Mouse (Mus musculus) liver, postnatal 0 days (tissue): Measurements from ENCODE around the gene Ndc1. TPM values are rescaled to one million over a fixed set of nuclear protein-coding genes. Genes with fewer than 3 reads are reported as not detected.

Source experiments
- ATAC-seq: fragments of 200-750 bp; cut with Nextera tagmentation; 2 replicates; pipeline ENCODE4 v1.8.0; 2017; ENCODE audit warnings: mild to moderate bottlenecking, moderate library complexity
- DNase-seq: peaks from one replicate; pipeline ENCODE4 v3.0.0-alpha.2; 2016
- H3K27ac ChIP-seq: fragments of 300-500 bp; sonication (generic); 2 replicates; pipeline ENCODE4 v1.5.1; 2014; ENCODE audit warnings: antibody characterized with exemption, moderate library complexity, mild to moderate bottlenecking, low read depth
- H3K27me3 ChIP-seq: fragments of 300-500 bp; sonication (generic); 2 replicates; pipeline ENCODE4 v1.6.1; 2014; ENCODE audit warnings: low read length, control low read depth, mixed read lengths; ENCODE audit not compliant: insufficient read depth
- H3K36me3 ChIP-seq: fragments of 300-500 bp; sonication (generic); replicated peaks from 2 replicates; pipeline ENCODE4 v1.6.1; 2014; ENCODE audit warnings: mild to moderate bottlenecking, control low read depth, low read length, moderate library complexity, mixed read lengths; ENCODE audit not compliant: insufficient read depth
- H3K4me1 ChIP-seq: fragments of 300-500 bp; sonication (generic); 2 replicates; pipeline ENCODE4 v1.6.1; 2014; ENCODE audit warnings: antibody characterized with exemption, mild to moderate bottlenecking, control low read depth; ENCODE audit not compliant: insufficient read depth
- H3K4me2 ChIP-seq: fragments of 300-500 bp; sonication (generic); 2 replicates; pipeline ENCODE4 v1.6.1; 2014; ENCODE audit warnings: low read depth, mild to moderate bottlenecking, low read length, moderate library complexity, mixed read lengths
- H3K4me3 ChIP-seq: fragments of 300-500 bp; sonication (generic); 2 replicates; pipeline ENCODE4 v1.5.1; 2014; ENCODE audit warnings: low read depth, low read length
- H3K9ac ChIP-seq: fragments of 300-500 bp; sonication (generic); replicated peaks from 2 replicates; pipeline ENCODE4 v1.6.1; 2014; ENCODE audit warnings: mild to moderate bottlenecking, moderate library complexity
- H3K9me3 ChIP-seq: fragments of 300-500 bp; sonication (generic); 2 replicates; pipeline ENCODE4 v1.6.1; 2016; ENCODE audit warnings: mild to moderate bottlenecking, control low read depth, low read length, mixed read lengths
- CTCF ChIP-seq: sonication (generic); IDR thresholded peaks from 2 replicates; pipeline ENCODE4 v1.5.1; 2016; ENCODE audit warnings: antibody characterized with exemption, low read depth
- EP300 ChIP-seq: IDR thresholded peaks from 2 replicates; pipeline ENCODE4 v1.6.1; 2016; ENCODE audit warnings: antibody characterized with exemption, low read depth, mild to moderate bottlenecking
- WGBS: fragments of 180-500 bp; shearing (Covaris S2); extraction: QIAGEN DNeasy Blood & Tissue Kit; methylation state at CpG from one replicate; pipeline ENCODE4 v1.1.7; 2014; ENCODE audit not compliant: insufficient replicate concordance; 5-methylcytosine and 5-hydroxymethylcytosine counted together
- microRNA-seq: library from miRNA; unstranded; fragments of <30 nt; microRNA quantifications from one replicate; pipeline ENCODE4, GENCODE M21; 2016
- polyA plus RNA-seq: library from polyadenylated mRNA; unstranded; fragments of >200 nt; fragmentation: Nextera tagmentation; extraction: Ambion mirVana; gene quantifications from 2 replicates; pipeline ENCODE4 v1.2.1, GENCODE M21; 2015

The Ndc1 gene
- polyA plus RNA-seq, 1 experiment from 2014 or later = 8.9 TPM

- Histone ChIP-seq H3K4me3 (no peak overlapping the region), H3K9me3 (no peaks in the 10 kb centered on the region), H3K4me1 (no peaks in the 10 kb centered on the region), H3K36me3 (no peaks in the 10 kb centered on the region), H3K27me3 (no peaks in the 10 kb centered on the region), H3K27ac (no peak overlapping the region), H3K4me2 (no peak overlapping the region), H3K9ac (no peak overlapping the region)
- TF ChIP-seq CTCF = no peak
- TF ChIP-seq EP300 = no peak
- 77% methylated on average over 18 of the region's 18 CpGs for WGBS
- ATAC-seq (no peak), DNase-seq (no peak)
These were observed 84.9 kb downstream of the Ndc1 start for GRCm38 (mm10) chr4:107452266-107453015.

GRCm38 (mm10) chr4:107453141-107453984 lies 85.8 kb downstream of the Ndc1 start:
- DNase-seq (peak; percentile 88), ATAC-seq (peak; percentile 53)
- TF ChIP-seq CTCF (peak; percentile 93), EP300 (no peak)
- WGBS = 62% methylated on average over 16 of the region's 16 CpGs
- no peaks in the 10 kb centered on the region for H3K9me3 ChIP-seq
- H3K4me2 ChIP-seq = no peak overlapping the region
- no peak overlapping the region for H3K27ac ChIP-seq
- no peaks in the 10 kb centered on the region for H3K36me3 ChIP-seq
- no peak overlapping the region for H3K9ac ChIP-seq
- no peak overlapping the region for H3K4me3 ChIP-seq
- peaks cover 6% of the 10 kb centered on the region for H3K4me1 ChIP-seq
- no peaks in the 10 kb centered on the region for H3K27me3 ChIP-seq

GRCm38 (mm10) chr4:107457602-107458001 lies 90.0 kb downstream of the Ndc1 start:
- peak; percentile 31 for DNase-seq
- Histone ChIP-seq H3K9ac (peak overlapping the region; percentile 23; the same call in 1 of the 2 replicates), H3K27me3 (no peaks in the 10 kb centered on the region), H3K4me3 (no peak overlapping the region), H3K36me3 (no peaks in the 10 kb centered on the region), H3K4me1 (peaks cover 6% of the 10 kb centered on the region), H3K27ac (no peak overlapping the region), H3K9me3 (no peaks in the 10 kb centered on the region), H3K4me2 (peak overlapping the region; percentile 35; the same call in 1 of the 2 replicates)
- TF ChIP-seq EP300 (no peak), CTCF (no peak)
- 42% methylated on average over 12 of the region's 12 CpGs for WGBS
- no peak for ATAC-seq

- peak; percentile 29 for DNase-seq
- Histone ChIP-seq H3K4me1 (peaks cover 6% of the 10 kb centered on the region), H3K27ac (peak overlapping the region; percentile 48; the same call in 1 of the 2 replicates), H3K4me3 (no peak overlapping the region), H3K27me3 (no peaks in the 10 kb centered on the region), H3K9ac (no peak overlapping the region), H3K36me3 (no peaks in the 10 kb centered on the region), H3K9me3 (no peaks in the 10 kb centered on the region), H3K4me2 (peak overlapping the region; percentile 22; the same call in 1 of the 2 replicates)
- WGBS = 57% methylated on average over 17 of the region's 17 CpGs
- ATAC-seq = peak; percentile 96
- TF ChIP-seq EP300 = peak; percentile 89
- no peak for TF ChIP-seq CTCF
These were observed 91.3 kb downstream of the Ndc1 start for GRCm38 (mm10) chr4:107458907-107459306.

- WGBS = 84% methylated on average over 2 of the region's 2 CpGs
- DNase-seq (no peak), ATAC-seq (peak; percentile 18; the same call in 1 of the 2 replicates)
- no peak overlapping the region for H3K4me2 ChIP-seq
- TF ChIP-seq EP300 = no peak
- no peak for TF ChIP-seq CTCF
- no peak overlapping the region for H3K4me3 ChIP-seq
- H3K9ac ChIP-seq = no peak overlapping the region
- peaks cover 6% of the 10 kb centered on the region for H3K4me1 ChIP-seq
- no peak overlapping the region for H3K27ac ChIP-seq
- H3K36me3 ChIP-seq = no peaks in the 10 kb centered on the region
- H3K27me3 ChIP-seq = no peaks in the 10 kb centered on the region
- no peaks in the 10 kb centered on the region for H3K9me3 ChIP-seq
These were observed 91.9 kb downstream of the Ndc1 start for GRCm38 (mm10) chr4:107459461-107459860.

- no peaks in the 10 kb centered on the region for H3K9me3 ChIP-seq
- WGBS = 82% methylated on average over 11 of the region's 11 CpGs
- no peaks in the 10 kb centered on the region for H3K27me3 ChIP-seq
- H3K4me1 ChIP-seq = peaks cover 6% of the 10 kb centered on the region
- TF ChIP-seq EP300 = no peak
- TF ChIP-seq CTCF = no peak
- no peak for DNase-seq
- no peak overlapping the region for H3K4me2 ChIP-seq
- no peak overlapping the region for H3K4me3 ChIP-seq
- no peak overlapping the region for H3K9ac ChIP-seq
- H3K36me3 ChIP-seq = no peaks in the 10 kb centered on the region
- ATAC-seq = no peak
- H3K27ac ChIP-seq = no peak overlapping the region
These were observed 92.9 kb downstream of the Ndc1 start for GRCm38 (mm10) chr4:107460468-107460867.

Small RNA genes within 50 kb of the gene (microRNA-seq; reads per million reads assigned to microRNA genes)
- gene Gm24804 = not detected

Other genes with a start within 250 kb of the Ndc1 start
- 282 and 296 TPM in 2 replicates for gene Tmem59, start 189.4 kb upstream of the Ndc1 start, polyA plus RNA-seq
- gene Tceanc2, start 188.7 kb upstream of the Ndc1 start, polyA plus RNA-seq = 12.7 TPM in 2 replicates
- not detected in 2 replicates for gene Ldlrad1, start 158.6 kb upstream of the Ndc1 start, polyA plus RNA-seq
- 15.0 and 15.9 TPM in 2 replicates for gene Lrrc42, start 114.3 kb upstream of the Ndc1 start, polyA plus RNA-seq
- 17.4 and 18.1 TPM in 2 replicates for gene Hspb11, start 114.2 kb upstream of the Ndc1 start, polyA plus RNA-seq
- 6.0 and 10.3 TPM in 2 replicates for gene Dio1, start 60.6 kb upstream of the Ndc1 start, polyA plus RNA-seq
- 35.8 and 35.9 TPM in 2 replicates for gene Yipf1, start 53.4 kb upstream of the Ndc1 start, polyA plus RNA-seq
- 0.17 and 0.18 TPM in 2 replicates for gene Glis1, start 66.8 kb downstream of the Ndc1 start, polyA plus RNA-seq